Mouse (Mus musculus) urinary bladder, adult 18-20 months (tissue): ENCODE data around the gene Hist1h1c.
"Not testable (repeated sequence)": the region's sequence is repeated elsewhere in the genome, so short reads cannot be mapped to it uniquely, and the experiment has no call there.

Experiments used
- DNase-seq, 2 experiments: peaks; one replicate each; pipeline ENCODE4 v3.0.0; 2022; ENCODE audit warnings: low spot score in 2 of 2, mixed read lengths in 2 of 2

Hist1h1c gene

DNA sequence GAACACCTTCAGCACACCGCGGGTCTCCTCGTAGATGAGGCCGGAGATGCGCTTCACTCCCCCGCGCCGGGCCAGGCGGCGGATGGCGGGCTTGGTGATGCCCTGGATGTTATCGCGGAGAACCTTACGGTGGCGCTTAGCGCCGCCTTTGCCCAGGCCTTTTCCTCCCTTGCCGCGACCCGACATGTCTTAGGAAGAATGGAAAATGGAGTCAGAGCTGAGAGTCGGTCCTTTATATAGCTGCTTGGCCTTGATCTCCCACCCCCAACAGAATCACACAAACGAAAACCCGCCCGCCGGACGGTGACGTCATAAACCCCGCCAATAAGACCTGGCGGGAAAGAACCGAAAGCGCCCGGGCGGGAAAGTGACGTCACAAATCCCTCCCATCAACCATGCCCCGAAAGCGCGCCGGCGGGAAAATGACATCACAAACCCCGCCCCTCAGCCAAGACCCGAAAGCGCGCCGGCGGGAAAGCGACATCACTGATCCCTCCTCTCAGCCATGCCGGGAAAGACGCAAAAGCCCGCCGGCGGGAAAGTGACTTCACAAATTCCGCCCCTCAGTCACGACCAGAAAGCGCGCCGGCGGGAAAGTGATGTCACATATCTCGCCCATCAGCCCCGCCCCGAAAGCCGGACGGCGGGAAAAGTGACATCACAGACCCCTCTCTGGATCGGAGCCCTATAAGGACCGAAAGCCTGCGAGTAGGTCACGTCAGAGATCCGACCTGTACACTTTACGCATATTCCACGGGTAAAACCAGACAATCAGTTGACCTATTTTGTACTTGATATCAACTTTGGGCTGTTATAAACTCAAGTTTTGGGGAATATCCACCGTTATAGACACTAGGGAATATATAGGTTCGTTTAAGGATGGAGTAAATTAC, 22.6 kb downstream of the Hist1h1c start, which contains the start of gene Hist1h4a:
Hist1h4a (minus strand) TSS at position 259 of the 893 bp plus-strand sequence.
- DNase-seq: peak; percentile 90 to 98

DNA sequence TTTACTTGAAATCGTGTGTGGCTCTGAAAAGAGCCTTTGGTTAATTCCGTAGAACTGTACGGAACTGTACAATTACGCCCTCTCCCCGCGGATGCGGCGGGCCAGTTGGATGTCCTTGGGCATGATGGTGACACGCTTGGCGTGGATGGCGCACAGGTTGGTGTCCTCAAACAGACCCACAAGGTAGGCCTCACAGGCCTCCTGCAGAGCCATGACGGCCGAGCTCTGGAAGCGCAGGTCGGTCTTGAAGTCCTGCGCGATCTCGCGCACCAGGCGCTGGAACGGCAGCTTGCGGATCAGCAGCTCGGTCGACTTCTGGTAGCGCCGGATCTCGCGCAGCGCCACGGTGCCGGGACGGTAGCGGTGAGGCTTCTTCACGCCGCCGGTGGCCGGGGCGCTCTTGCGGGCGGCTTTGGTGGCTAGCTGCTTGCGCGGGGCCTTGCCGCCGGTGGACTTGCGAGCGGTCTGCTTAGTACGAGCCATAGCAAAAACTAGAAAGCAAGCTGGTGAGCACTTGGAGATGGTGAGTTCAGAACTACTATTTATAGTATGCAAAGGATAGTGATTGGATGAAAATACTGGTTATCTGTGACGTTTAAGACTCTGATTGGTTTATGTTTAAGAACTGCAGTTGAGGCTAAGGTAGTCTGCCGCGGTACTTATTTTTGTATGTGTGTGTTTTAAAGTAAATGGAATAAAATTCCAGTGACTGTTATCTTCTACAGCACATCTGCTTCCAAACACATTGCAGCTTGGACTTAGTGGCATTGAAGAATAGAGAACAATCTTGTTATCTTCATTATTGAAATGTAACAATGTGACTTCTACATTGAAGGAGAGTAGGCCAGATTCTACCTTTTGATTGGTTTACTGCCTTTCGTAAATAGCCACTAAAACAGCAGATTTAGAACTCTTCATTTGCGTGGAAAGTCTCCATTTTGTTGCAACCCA, 23.5 kb downstream of the Hist1h1c start, which contains the start of gene Hist1h3a:
Hist1h3a (minus strand) TSS at position 516 of the 951 bp plus-strand sequence.
- DNase-seq: peak; percentile 27 to 52

DNA sequence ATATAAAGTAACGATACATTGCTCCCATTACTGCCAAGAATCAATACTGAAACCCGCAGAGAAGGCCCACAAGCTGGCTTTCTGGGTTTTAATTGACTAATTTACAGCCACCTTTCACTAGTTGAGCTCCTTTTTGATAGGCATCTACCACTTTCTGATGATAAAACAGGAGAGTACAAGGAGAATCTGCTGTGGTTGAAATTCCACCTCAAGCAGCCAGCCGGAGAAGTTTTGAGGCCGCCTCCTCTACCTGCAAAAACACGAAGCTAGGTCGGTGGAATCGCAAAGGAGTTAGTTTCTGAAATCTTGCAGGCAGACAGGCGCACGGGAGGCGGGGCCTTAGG, 24.6 kb downstream of the Hist1h1c start:
- DNase-seq: no peak

DNA sequence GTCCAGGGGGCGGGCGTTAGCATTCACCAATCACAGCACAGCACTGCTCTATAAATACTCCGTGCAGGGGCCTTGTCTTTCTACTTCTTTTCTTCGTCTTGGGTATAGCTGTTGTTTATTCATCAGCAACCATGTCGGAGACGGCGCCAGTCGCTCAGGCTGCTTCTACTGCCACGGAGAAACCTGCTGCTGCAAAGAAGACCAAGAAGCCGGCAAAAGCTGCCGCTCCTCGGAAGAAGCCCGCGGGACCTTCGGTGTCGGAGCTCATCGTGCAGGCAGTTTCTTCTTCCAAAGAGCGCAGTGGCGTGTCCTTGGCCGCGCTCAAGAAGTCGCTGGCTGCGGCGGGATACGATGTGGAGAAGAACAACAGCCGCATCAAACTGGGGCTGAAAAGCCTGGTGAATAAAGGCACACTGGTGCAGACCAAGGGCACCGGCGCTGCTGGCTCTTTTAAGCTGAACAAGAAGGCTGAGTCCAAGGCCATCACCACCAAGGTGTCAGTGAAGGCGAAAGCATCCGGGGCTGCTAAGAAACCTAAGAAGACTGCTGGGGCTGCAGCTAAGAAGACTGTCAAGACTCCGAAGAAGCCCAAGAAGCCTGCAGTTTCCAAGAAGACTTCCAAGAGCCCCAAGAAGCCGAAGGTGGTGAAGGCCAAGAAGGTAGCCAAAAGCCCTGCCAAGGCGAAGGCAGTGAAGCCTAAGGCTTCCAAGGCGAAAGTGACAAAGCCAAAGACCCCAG, 25.1 kb downstream of the Hist1h1c start, which contains the start of gene Hist1h1a:
Hist1h1a (plus strand) TSS at position 81 of the 738 bp plus-strand sequence.
- DNase-seq: peak; percentile 68 to 73

DNA sequence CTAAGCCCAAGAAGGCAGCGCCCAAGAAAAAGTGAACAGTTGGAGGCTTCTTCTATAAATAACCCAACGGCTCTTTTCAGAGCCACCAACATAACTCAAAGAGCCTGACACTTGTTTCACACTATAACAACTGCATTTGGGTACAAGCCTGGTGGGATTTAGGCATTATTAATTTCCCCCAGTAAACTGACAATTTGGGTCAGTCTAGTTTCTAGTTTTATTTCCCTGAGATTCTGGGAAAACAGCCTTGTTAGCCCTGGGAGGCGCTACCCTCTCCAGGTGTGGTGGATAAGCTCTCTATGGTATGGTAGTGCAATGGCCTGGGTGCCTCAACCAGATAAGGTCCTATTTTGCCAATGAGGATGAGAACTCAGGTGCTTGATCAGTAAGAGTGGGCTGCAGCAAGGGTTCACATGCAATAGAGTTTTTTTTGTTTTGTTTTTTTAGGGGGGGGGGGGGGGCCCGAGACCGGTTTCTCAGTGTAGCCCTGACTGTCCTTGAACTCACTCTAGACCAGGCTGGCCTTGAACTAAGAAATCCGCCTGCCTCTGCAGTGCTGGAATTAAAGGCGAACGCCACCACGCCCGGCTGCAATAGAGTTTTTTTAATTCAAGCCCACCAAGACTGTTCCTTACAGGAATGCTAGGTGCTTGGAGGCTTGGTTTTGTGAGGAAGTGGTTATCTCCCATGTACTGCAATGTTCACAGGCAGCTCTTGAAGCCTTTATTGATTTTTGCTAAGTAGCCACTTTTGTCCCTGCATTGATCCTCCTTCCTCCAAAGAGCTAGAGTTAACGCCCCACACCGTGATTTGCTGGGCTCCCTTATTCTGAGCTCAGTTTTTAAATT, 25.9 kb downstream of the Hist1h1c start:
- DNase-seq: no peak

DNA sequence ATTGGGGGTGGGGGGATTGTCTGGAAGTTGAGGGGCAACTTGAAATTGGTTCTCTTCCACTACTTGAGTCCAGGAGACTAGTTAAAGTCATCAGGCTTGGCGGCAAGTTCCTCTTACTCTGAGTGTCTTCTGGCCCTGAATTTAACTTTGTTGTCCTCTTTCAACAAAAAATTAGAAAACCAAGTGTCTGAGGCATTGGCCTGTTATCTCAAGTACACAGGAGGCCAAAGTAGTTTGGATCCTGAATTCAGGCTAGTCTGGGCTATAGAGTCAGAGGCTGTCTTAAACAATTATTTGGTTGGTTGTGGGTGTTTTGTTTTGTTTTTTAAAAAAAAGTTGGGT, 26.5 kb downstream of the Hist1h1c start:
- no peak for DNase-seq

DNA sequence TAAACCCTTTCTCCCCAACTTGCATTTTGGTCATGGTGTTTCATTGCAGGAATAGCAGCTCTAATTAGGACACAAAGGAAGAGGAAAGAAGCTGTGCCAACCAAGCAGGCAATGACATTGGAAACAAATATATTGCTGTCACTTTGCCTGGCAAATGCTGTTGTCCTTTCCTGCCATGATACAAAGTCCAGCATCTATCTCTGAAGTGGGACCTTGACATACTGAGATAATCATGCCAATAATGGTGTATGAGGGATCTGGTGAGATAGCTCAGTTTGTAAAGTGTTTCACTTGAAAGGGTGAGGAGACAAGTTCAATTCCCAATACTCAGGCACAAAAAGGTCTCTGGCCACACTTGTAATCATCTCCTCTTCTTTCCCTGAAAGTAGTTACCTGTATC, 28.2 kb downstream of the Hist1h1c start:
- DNase-seq: no peak

DNA sequence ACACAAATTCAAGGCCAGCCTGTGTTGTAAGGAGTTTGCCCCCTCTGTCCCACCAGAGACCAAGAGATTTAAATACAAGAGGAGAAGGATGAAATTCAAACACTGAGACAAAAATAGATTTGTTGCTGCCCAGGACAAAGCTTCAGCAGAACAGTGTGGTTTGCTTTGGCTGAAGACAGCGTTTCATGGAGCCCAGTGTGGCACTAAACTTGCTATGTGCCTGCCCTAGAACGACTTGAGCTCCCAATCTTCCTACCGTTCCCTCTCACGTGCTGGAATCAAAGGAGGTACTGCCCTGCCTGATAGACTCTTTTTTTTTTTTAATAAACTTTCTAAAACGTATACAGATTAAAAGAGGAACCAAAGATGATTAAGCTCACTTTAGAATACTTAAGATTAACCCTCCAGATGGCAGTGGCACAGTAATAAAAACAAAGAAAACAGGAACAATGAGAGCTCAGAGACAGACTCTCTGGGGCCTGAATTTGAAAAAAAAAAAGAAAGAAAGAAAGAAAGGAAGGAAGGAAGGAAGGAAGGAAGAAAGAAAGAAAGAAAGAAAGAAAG, 30.3 kb downstream of the Hist1h1c start:
- no peak for DNase-seq

DNA sequence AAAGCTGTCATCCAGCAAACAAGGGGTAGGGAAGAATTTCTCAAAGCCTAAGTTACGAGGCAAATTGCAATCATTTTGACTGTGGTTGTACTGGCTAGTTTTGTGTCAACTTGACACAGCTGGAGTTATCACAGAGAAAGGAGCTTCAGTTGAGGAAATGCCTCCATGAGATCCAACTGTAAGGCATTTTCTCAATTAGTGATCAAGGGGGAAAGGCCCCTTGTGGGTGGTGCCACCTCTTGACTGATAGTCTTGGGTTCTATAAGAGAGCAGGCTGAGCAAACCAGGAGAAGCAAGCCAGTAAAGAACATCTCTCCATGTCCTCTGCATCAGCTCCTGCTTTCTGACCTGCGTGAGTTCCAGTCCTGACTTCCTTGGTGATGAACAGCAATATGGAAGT, 31.0 kb downstream of the Hist1h1c start, which contains the start of gene Trim38:
Trim38 (plus strand) TSS at position 301 of the 400 bp plus-strand sequence.
- DNase-seq: not testable (repeated sequence)

DNA sequence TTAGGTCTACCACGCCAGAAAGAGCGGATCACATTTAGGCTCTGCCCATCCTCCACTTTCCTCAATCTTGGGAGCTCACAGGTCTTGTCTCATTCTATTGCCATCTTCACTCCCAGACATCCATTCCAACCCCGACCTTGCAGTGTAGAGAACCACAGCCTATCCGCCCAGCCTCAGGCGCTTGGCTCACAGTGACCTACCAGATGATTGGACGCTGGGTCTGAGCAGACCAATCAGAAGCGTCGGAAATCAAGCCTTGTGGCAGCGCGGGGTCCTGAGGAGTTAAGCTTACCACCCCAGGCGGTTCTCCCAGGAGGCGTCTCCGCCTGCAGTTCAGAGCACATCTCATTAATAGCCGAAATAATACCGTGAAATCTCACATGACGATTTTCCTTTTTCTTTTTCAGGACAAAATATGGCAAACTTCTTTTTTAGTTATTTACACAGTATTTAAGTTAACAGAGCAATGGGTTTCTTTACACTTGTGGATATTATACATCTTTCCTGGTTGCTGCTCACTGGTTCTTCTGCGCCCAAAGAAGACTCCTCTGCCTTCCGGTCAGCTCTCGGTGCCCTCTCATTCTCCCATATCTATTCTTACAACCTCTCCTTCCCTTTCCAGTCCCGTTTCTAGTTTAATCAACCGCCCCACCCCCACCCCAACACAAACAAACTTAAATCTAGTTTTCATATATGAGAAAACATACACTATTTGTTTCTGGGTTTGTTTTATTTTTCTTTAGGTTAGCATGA, 34.1 kb downstream of the Hist1h1c start:
- DNase-seq: no peak

DNA sequence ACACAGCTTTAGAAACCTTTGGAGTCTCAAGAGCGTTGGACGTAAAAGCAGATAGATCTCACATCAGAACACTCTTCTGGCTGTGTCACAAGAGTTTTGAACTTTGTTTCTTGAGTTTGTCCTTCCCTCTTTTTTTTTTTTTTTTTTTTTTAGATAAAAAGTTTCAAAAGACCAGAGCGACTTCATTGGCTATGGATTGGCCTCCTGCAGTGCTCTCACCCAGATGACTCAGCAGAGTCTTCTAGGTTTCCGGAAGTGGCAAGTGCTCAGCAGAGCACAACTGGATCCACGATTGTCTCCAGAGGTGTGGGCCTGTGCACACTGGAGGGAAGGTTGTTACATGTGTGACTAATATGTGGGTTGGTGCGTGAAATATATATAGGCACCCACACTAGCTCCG, 39.7 kb downstream of the Hist1h1c start:
- DNase-seq: no peak

DNA sequence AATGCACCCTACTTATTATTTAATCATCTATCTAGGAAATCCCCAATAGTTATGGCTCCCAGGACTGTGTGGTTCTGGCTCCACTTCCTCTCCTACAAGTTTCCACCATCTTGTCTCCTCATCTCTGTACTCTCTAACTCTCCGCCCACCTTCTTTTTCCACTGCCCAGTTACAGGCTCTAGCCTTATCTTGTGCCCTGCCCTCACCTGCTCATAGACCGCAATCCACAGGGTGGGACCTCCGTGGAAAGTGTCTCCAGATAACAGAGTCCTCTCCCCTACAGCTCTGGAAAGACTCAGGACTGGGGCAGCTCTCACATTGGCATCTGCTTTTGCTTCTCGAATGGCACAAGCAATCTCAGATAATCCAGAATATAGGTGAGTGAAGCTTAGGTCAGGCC, 40.4 kb downstream of the Hist1h1c start:
- DNase-seq: no peak
